Mouse (Mus musculus): ENCODE results near the gene Tbc1d24. TPM values are rescaled to one million over a fixed set of nuclear protein-coding genes. Genes with fewer than 3 reads are reported as not detected.

The Tbc1d24 gene
- polyA plus RNA-seq, 1 experiment from 2014 or later = 6.6 TPM

DNA sequence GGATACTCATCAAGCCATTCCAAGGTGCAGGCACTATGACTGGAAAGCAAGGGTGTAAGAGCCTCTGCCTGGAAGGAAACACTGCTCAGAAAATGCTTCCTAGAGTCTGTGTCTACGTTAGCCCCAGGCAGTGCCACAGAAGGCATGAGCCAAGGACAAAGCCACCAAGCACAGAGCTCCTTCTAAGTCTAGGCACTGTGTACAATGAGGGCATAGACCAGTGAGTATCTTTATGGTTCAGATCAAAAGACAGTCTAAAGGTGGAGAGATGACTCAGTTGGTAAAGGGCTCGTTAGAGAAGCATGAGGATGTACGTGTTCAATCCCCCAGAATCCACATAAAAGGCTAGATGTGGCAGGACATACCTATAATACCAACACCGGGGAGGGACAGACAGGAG lies 4.3 kb downstream of the Tbc1d24 start:
- H3K27ac ChIP-seq (replicated peaks) = peak overlapping the region; percentile 99
- peak overlapping the region; percentile 100 for H3K4me2 ChIP-seq
- H3K9ac ChIP-seq = peak overlapping the region; percentile 86; the same call in 1 of the 2 replicates
- no peak overlapping the region for H3K4me3 ChIP-seq (replicated peaks)
- WGBS (ENCODE audit: insufficient replicate concordance) = 75% methylated on average over 4 of the region's 4 CpGs
- peaks cover 17% of the 10 kb centered on the region; the same call in 1 of the 2 replicates for H3K36me3 ChIP-seq (replicated peaks)
- H3K27me3 ChIP-seq = 0 out of 2 replicates have a peak, but pooled peaks cover 2% of the 10 kb centered on the region
- no peaks in the 10 kb centered on the region for H3K9me3 ChIP-seq (replicated peaks)
- peaks cover 100% of the 10 kb centered on the region for H3K4me1 ChIP-seq (replicated peaks)
- ATAC-seq (ENCODE audit: insufficient read depth) = no peak

DNA sequence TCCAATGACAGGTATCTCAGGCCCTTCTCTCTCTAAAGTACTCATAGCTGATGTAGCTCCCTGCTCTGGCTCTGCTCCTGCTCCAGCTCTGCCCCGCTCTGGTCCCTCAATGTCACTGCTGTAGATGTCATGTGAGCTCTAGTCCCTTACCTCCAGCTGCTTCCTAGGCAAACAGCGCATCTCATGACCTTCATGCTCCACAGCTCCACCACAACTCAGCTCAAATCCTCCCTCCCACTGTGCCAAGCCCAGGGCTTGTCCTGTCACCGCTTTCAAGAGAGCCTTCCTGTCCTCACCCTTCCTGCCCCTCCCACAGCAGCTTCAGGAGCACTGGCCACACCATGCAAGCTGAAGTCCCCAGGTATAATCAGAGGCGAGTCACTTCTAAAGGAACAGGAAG lies 5.6 kb downstream of the Tbc1d24 start:
- H3K4me1 ChIP-seq (replicated peaks) = peaks cover 100% of the 10 kb centered on the region
- peak overlapping the region; percentile 16; the same call in 1 of the 2 replicates for H3K4me3 ChIP-seq (replicated peaks)
- H3K36me3 ChIP-seq (replicated peaks) = peaks cover 23% of the 10 kb centered on the region; the same call in 1 of the 2 replicates
- peak overlapping the region; percentile 99 for H3K27ac ChIP-seq (replicated peaks)
- H3K27me3 ChIP-seq = no peaks in the 10 kb centered on the region
- no peak for ATAC-seq (ENCODE audit: insufficient read depth)
- H3K9ac ChIP-seq = peak overlapping the region; percentile 56; the same call in 1 of the 2 replicates
- WGBS (ENCODE audit: insufficient replicate concordance) = 41% methylated on average over 4 of the region's 4 CpGs
- no peaks in the 10 kb centered on the region for H3K9me3 ChIP-seq (replicated peaks)
- H3K4me2 ChIP-seq = peak overlapping the region; percentile 100

DNA sequence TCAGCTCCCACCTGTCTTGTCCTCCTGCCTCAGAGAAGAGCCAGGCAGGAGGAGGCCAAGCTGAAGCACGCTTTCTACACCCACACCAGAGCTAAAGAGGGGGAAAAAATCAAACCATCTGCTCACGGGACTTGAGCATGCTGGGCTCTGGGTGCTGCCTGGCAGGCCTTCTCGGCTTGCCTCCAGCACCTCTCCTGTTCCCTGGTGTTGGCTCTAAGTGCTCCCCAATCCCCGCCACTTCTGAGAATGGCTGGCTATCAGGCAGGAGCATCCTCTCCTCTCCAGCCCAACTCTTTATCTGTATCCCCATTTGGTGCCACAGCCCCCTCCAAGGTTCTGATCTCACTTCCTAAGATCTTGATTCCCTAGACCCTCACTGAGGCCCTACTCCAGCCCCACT lies 6.1 kb downstream of the Tbc1d24 start:
- Histone ChIP-seq H3K9me3 (replicated peaks) (no peaks in the 10 kb centered on the region), H3K4me1 (replicated peaks) (peaks cover 100% of the 10 kb centered on the region), H3K27me3 (no peaks in the 10 kb centered on the region), H3K27ac (replicated peaks) (peak overlapping the region; percentile 99), H3K4me2 (peak overlapping the region; percentile 100), H3K9ac (peak overlapping the region; percentile 56), H3K4me3 (replicated peaks) (peak overlapping the region; percentile 16), H3K36me3 (replicated peaks) (peaks cover 25% of the 10 kb centered on the region)
- 25% methylated on average over 4 of the region's 4 CpGs for WGBS (ENCODE audit: insufficient replicate concordance)
- ATAC-seq (ENCODE audit: insufficient read depth) = peak; percentile 30

DNA sequence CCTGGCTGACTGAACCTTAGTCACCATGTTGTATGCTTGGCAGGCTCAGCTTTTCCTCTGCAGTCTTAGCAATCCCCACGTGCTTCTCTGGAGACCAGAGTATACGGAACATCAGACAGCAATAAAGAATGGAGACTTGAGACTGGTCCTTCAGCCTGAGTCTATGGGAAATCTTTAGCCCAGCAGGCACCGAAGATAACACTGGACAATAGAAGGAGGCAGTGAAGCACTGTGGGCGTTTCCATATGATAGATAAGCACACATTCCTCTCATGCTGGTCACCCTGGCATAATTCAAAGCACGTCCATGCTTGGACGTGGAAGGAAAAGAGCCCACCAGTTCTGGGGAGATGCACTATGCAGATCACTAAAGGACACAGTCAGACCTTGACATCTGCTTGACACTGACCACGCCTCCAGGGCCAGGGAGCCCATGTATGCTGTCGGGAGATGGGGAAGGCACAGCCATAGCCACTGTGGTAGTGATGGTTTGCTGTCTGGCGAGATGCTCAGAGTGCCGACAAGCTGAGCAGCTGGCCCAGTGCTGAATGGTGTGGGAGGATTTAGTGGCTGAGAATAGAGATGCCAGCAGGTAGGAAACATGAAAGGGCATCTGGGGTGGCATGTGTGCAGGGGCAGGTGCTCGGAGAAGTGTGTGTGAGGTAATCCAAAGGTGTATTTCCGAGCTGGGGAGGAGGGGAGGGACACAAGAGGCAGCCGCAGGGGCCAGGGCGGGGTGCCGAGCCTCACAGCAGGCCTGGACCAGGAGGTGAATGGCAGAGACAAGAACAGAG lies 8.1 kb downstream of the Tbc1d24 start:
- Histone ChIP-seq H3K36me3 (replicated peaks) (peaks cover 27% of the 10 kb centered on the region), H3K4me3 (replicated peaks) (no peak overlapping the region), H3K4me2 (peak overlapping the region; percentile 100), H3K9me3 (replicated peaks) (no peaks in the 10 kb centered on the region), H3K27ac (replicated peaks) (peak overlapping the region; percentile 42), H3K9ac (no peak overlapping the region), H3K27me3 (no peaks in the 10 kb centered on the region), H3K4me1 (replicated peaks) (peaks cover 100% of the 10 kb centered on the region)
- ATAC-seq (ENCODE audit: insufficient read depth) = 0 out of 2 replicates have a peak, but pooled peaks have one; percentile 16
- 41% methylated on average over 15 of the region's 15 CpGs for WGBS (ENCODE audit: insufficient replicate concordance)

DNA sequence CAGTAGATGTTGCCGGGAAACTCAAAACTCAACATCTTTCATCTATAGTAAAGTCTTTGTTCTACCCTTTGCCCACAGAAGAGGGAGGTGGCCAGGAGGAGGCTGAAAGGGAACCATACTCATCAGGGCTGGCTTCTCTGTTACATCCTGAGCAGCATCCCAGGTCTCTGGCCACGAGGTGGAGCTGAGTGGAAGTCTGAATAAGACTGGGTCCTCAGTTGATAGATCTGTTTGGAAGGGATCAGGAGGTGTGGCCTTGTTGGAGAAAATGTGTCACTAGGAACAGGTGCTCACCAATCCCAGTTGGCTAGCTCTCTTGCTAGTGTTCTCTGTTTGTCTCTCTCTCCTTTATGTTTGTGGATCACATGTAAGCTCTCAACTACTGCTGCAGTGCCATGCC lies 10.0 kb downstream of the Tbc1d24 start:
- no peak overlapping the region for H3K4me3 ChIP-seq (replicated peaks)
- no peaks in the 10 kb centered on the region for H3K27me3 ChIP-seq
- H3K4me2 ChIP-seq = no peak overlapping the region
- H3K36me3 ChIP-seq (replicated peaks) = peaks cover 19% of the 10 kb centered on the region; the same call in 1 of the 2 replicates
- no peak overlapping the region for H3K9ac ChIP-seq
- H3K4me1 ChIP-seq (replicated peaks) = peaks cover 98% of the 10 kb centered on the region
- no peak for ATAC-seq (ENCODE audit: insufficient read depth)
- WGBS (ENCODE audit: insufficient replicate concordance) = 68% methylated on average over 2 of the region's 2 CpGs
- no peaks in the 10 kb centered on the region for H3K9me3 ChIP-seq (replicated peaks)
- 0 out of 2 replicates have a peak overlapping the region, but pooled peaks have one; percentile 7 for H3K27ac ChIP-seq (replicated peaks)

DNA sequence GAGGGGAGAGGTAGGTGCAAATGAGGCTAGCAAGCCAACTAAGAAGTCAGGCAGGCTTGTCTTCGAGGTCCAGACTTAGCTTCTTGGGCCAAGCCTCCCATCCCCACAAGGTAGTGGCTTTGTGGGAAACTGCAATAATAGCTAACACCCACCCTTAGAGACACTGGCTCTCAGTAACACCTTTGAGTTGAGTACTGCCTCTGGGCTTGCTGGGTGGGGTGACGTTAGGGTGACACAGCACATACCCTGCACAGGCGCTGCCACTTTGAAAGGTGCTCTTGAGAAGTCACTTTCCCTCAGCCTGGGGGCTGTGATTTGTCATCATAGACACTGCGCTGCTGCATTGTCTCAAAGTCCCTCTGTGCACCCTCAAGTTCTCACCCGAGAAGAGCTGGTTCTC lies 11.6 kb downstream of the Tbc1d24 start:
- peak overlapping the region; percentile 71 for H3K27ac ChIP-seq (replicated peaks)
- H3K9ac ChIP-seq = peak overlapping the region; percentile 22; the same call in 1 of the 2 replicates
- peaks cover 84% of the 10 kb centered on the region for H3K4me1 ChIP-seq (replicated peaks)
- H3K4me2 ChIP-seq = peak overlapping the region; percentile 42
- no peak overlapping the region for H3K4me3 ChIP-seq (replicated peaks)
- H3K27me3 ChIP-seq = no peaks in the 10 kb centered on the region
- H3K9me3 ChIP-seq (replicated peaks) = no peaks in the 10 kb centered on the region
- peaks cover 28% of the 10 kb centered on the region for H3K36me3 ChIP-seq (replicated peaks)
- 70% methylated on average over 5 of the region's 5 CpGs for WGBS (ENCODE audit: insufficient replicate concordance)
- peak; percentile 68 for ATAC-seq (ENCODE audit: insufficient read depth)

DNA sequence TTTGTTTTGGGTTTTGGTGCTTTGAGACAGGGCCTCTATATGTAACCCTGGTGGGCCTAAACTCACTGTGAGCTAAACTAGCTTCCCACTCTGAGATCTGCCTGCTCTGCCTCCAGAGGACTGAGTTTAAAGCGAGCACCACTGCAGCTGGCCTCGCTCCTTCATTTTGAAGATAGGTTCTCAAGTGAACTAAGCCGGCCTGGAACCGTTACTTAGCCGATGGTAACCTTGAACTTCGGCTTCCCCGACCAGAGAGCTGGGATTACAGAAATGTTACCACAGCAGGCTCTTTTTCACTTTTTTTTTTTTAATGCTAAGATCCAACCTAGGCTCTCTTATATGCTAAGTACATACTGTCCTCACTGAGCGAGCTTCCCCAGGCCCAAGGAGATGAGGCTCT lies 12.1 kb downstream of the Tbc1d24 start:
- H3K9me3 ChIP-seq (replicated peaks) = no peaks in the 10 kb centered on the region
- peak overlapping the region; percentile 22; the same call in 1 of the 2 replicates for H3K9ac ChIP-seq
- peak overlapping the region; percentile 42 for H3K4me2 ChIP-seq
- peaks cover 33% of the 10 kb centered on the region for H3K36me3 ChIP-seq (replicated peaks)
- 83% methylated on average over 8 of the region's 8 CpGs for WGBS (ENCODE audit: insufficient replicate concordance)
- no peak for ATAC-seq (ENCODE audit: insufficient read depth)
- no peak overlapping the region for H3K4me3 ChIP-seq (replicated peaks)
- no peaks in the 10 kb centered on the region for H3K27me3 ChIP-seq
- H3K27ac ChIP-seq (replicated peaks) = peak overlapping the region; percentile 71
- peaks cover 79% of the 10 kb centered on the region for H3K4me1 ChIP-seq (replicated peaks)

DNA sequence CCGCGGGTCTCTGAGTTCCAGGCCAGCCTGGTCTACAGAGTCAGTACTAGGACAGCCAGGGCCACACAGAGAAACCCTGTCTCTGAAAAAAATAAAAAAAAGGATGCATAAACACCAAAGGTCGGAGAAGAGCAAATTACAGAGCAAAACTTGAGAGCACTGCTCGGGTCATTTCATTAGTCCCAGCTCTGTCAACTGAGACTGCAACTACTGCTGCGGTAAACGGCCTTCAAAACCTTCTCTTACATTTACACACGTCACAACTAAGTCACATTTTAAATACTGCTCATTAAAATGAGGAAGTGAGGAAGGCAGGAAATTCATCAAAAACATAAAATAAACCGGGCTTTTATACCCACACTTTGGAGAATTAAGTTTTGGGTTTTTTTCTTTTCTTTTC lies 12.5 kb downstream of the Tbc1d24 start:
- no peak overlapping the region for H3K4me3 ChIP-seq (replicated peaks)
- H3K4me2 ChIP-seq = no peak overlapping the region
- ATAC-seq (ENCODE audit: insufficient read depth) = no peak
- peaks cover 75% of the 10 kb centered on the region for H3K4me1 ChIP-seq (replicated peaks)
- no peaks in the 10 kb centered on the region for H3K9me3 ChIP-seq (replicated peaks)
- H3K27ac ChIP-seq (replicated peaks) = peak overlapping the region; percentile 71
- H3K36me3 ChIP-seq (replicated peaks) = peaks cover 37% of the 10 kb centered on the region
- no peaks in the 10 kb centered on the region for H3K27me3 ChIP-seq
- 60% methylated on average over 8 of the region's 8 CpGs for WGBS (ENCODE audit: insufficient replicate concordance)
- no peak overlapping the region for H3K9ac ChIP-seq

DNA sequence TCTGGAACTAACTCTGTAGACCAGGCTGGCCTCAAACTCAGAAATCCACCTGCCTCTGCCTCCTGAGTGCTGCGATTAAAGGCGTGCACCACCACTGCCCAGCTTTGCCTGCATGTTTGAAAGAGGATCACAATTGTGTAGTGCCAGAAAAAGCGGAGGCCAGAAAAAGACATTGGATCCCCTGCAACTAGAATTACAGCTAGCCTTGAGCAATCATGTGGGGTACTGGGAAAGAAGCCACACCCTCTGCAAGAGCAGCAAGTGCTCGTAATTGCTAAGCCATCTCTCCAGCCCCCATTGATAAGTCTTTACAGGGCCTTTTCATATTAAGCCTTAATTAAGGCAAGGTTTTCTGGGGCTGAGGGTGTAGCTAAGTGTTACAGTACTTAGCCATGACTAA lies 13.9 kb downstream of the Tbc1d24 start:
- peaks cover 44% of the 10 kb centered on the region for H3K36me3 ChIP-seq (replicated peaks)
- no peaks in the 10 kb centered on the region for H3K9me3 ChIP-seq (replicated peaks)
- no peaks in the 10 kb centered on the region for H3K27me3 ChIP-seq
- no peak overlapping the region for H3K4me3 ChIP-seq (replicated peaks)
- no peak overlapping the region for H3K27ac ChIP-seq (replicated peaks)
- WGBS (ENCODE audit: insufficient replicate concordance) = 63% methylated on average over 4 of the region's 4 CpGs
- ATAC-seq (ENCODE audit: insufficient read depth) = no peak
- peaks cover 61% of the 10 kb centered on the region for H3K4me1 ChIP-seq (replicated peaks)
- no peak overlapping the region for H3K9ac ChIP-seq
- H3K4me2 ChIP-seq = no peak overlapping the region

DNA sequence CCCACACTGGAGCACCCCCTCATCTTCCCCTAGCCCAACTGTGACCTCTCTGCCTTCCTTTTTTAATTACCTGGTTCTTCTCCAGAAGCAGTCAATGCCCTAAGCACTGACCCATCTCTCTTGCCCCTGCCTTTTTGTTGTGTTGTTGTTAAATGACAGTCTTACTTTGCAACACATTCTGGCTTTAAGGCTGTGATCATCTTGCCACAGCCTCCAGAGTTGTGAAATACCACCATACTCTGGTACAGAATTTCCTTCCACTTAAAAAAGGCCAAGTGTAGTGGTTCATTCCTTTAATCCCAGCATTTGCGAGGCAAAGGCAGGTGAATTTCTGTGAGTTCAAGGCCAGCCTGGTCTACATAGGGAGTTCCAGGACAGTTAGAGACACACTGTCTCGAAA lies 14.4 kb downstream of the Tbc1d24 start:
- Histone ChIP-seq H3K4me3 (replicated peaks) (no peak overlapping the region), H3K27ac (replicated peaks) (no peak overlapping the region; the same call in 1 of the 2 replicates), H3K9ac (no peak overlapping the region), H3K27me3 (no peaks in the 10 kb centered on the region), H3K36me3 (replicated peaks) (peaks cover 46% of the 10 kb centered on the region), H3K4me2 (no peak overlapping the region), H3K9me3 (replicated peaks) (no peaks in the 10 kb centered on the region), H3K4me1 (replicated peaks) (peaks cover 55% of the 10 kb centered on the region)
- no peak for ATAC-seq (ENCODE audit: insufficient read depth)
- 66% methylated on average over 2 of the region's 2 CpGs for WGBS (ENCODE audit: insufficient replicate concordance)

DNA sequence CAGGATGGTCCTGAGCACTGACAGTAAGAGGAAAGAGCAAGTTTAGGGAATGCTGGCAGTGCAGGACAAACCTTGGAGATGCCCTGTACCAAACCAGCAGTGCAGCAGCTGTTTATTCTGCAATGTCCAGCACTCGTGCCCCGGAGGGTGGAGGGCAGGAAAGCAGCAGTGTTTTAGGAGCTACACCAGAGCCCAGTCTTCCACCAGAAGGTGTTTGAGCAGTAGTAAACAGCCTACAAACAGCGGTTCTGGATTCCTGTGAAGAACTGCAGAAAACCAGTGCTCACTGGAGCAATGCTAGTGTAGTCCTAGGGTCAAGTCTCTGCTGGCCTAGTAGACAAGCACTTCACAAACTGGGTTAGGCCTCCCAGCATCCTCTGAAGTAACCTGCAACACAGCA lies 31.1 kb downstream of the Tbc1d24 start:
- no peaks in the 10 kb centered on the region for H3K9me3 ChIP-seq (replicated peaks)

More for the DNA sequence above, 31.1 kb downstream of the Tbc1d24 start:
- ATAC-seq (ENCODE audit: insufficient read depth) = no peak
- Histone ChIP-seq H3K36me3 (replicated peaks) (peaks cover 6% of the 10 kb centered on the region), H3K4me2 (no peak overlapping the region), H3K9ac (no peak overlapping the region), H3K4me3 (replicated peaks) (no peak overlapping the region), H3K27me3 (no peaks in the 10 kb centered on the region), H3K4me1 (replicated peaks) (peaks cover 35% of the 10 kb centered on the region), H3K27ac (replicated peaks) (peak overlapping the region; percentile 22; the same call in 1 of the 2 replicates)
- 77% methylated on average over 3 of the region's 3 CpGs for WGBS (ENCODE audit: insufficient replicate concordance)

Measured in liver, embryonic 15.5 days (tissue).